Mouse (Mus musculus) heart, embryonic 15.5 days (tissue): ENCODE data around the gene Ppp4r4. TPM values are rescaled to one million over a fixed set of nuclear protein-coding genes. Genes with fewer than 3 reads are reported as not detected.
"Not testable (repeated sequence)": the region's sequence is repeated elsewhere in the genome, so short reads cannot be mapped to it uniquely, and the experiment has no call there.

Source experiments
- ATAC-seq: fragments of 200-750 bp; cut with Nextera tagmentation; replicated peaks from 2 replicates; pipeline ENCODE4 v1.8.0; 2017; ENCODE audit warnings: low read depth, moderate TSS enrichment; ENCODE audit not compliant: insufficient number of reproducible peaks, insufficient read depth, low FRiP score
- H3K27ac ChIP-seq: fragments of 300-500 bp; sonication (generic); 2 replicates; pipeline ENCODE4 v1.5.1; 2015; ENCODE audit warnings: mild to moderate bottlenecking, inconsistent platforms
- H3K27me3 ChIP-seq: fragments of 300-500 bp; sonication (generic); 2 replicates; pipeline ENCODE4 v1.6.1; 2015; ENCODE audit warnings: inconsistent platforms
- H3K36me3 ChIP-seq: fragments of 300-500 bp; sonication (generic); 2 replicates; pipeline ENCODE4 v1.6.1; 2015; ENCODE audit warnings: mild to moderate bottlenecking, inconsistent platforms
- H3K4me1 ChIP-seq: fragments of 300-500 bp; sonication (generic); replicated peaks from 2 replicates; pipeline ENCODE4 v1.6.1; 2015; ENCODE audit warnings: inconsistent platforms
- H3K4me2 ChIP-seq: fragments of 300-500 bp; sonication (generic); 2 replicates; pipeline ENCODE4 v1.6.1; 2015; ENCODE audit warnings: inconsistent platforms, mild to moderate bottlenecking, moderate library complexity
- H3K4me3 ChIP-seq: fragments of 300-500 bp; sonication (generic); 2 replicates; pipeline ENCODE4 v1.5.1; 2015; ENCODE audit warnings: mild to moderate bottlenecking, inconsistent platforms
- H3K9ac ChIP-seq: fragments of 300-500 bp; sonication (generic); 2 replicates; pipeline ENCODE4 v1.6.1; 2015; ENCODE audit warnings: mild to moderate bottlenecking, inconsistent platforms
- H3K9me3 ChIP-seq: fragments of 300-500 bp; sonication (generic); replicated peaks from 2 replicates; pipeline ENCODE4 v1.6.1; 2016; ENCODE audit warnings: inconsistent platforms
- WGBS: fragments of 180-500 bp; shearing (Covaris S2); methylation state at CpG from one replicate; pipeline ENCODE4 v1.1.7; 2015; ENCODE audit warnings: mixed read lengths; 5-methylcytosine and 5-hydroxymethylcytosine counted together
- polyA plus RNA-seq: library from polyadenylated mRNA; unstranded; fragments of >200 nt; fragmentation: Nextera tagmentation; extraction: Ambion mirVana; gene quantifications from 2 replicates; pipeline ENCODE4 v1.2.1, GENCODE M21; 2015

Ppp4r4 gene
- polyA plus RNA-seq = 0.23 and 0.32 TPM in 2 replicates

DNA sequence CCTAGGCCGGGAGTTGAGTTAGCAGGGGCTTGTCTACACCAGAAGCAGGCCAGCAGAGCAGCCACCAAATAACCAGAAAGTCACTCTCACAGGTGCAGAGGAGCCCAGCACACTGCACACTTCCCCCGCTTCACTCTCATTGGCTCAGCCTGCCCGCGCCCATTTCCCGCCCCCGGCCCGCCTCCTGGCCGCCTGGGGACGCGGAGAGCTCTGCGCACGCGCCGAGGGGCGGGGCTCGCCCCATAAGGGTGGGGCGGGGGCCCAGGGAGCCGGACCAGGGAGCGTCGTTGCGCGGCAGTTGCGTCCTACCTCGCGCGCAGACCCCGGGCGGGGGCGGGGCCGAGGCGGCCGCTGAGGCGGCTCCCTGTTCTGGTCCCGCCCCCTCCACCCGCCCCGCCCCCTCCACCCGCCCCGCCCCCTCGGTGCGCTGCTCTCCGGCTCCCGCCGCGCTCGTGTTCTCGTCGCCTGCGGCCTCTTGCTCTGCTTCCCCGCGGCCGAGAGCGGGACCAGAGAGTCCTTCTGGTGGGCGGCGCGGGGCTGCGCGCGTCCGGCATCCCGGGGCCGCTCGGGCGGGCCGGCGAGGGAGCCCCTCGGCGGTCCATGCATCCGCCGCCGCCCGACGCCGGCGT is at the start of gene Ppp4r4:
Gene Ppp4r4 (plus strand): TSS at position 264 of the 629 bp plus-strand sequence.
- Histone ChIP-seq H3K27ac (no peak within 1 kb of the TSS), H3K9ac (peak within 1 kb of the TSS; percentile 71), H3K4me3 (peak within 1 kb of the TSS; percentile 81), H3K4me1 (peaks cover 11% of the 10 kb centered on the region), H3K4me2 (peak within 1 kb of the TSS; percentile 100), H3K27me3 (peaks cover 24% of the 10 kb centered on the region), H3K9me3 (no peaks in the 10 kb centered on the region), H3K36me3 (no peaks in the 10 kb centered on the region)
- peak; percentile 97 for ATAC-seq
- WGBS = under 1% methylated on average over 33 of the region's 74 CpGs

DNA sequence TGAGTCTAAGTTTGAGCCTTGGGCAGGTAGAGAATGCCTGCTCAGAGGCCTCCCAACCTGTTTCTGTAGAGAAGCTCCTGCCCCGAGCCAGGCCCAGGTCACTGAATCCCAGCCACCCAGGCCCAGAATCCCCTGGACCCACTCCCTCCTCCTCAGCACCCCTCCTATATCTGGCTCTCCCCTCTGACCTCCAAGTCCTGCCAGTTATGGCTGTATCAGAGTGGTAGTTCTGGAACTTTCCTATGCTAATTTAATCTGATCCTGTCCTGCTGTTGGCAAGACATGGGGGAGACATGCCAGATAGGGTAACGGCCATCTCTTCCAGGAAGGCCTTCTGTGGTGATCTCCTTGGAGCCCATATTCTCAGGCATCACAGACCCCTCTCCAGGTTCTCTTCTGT is 49.3 kb upstream of the Ppp4r4 start:
- no peak overlapping the region for H3K9ac ChIP-seq
- WGBS = 72% methylated on average over 2 of the region's 2 CpGs
- no peak overlapping the region for H3K27ac ChIP-seq
- H3K27me3 ChIP-seq = no peaks in the 10 kb centered on the region
- no peaks in the 10 kb centered on the region for H3K4me1 ChIP-seq
- H3K9me3 ChIP-seq = no peaks in the 10 kb centered on the region
- no peak overlapping the region for H3K4me2 ChIP-seq
- H3K36me3 ChIP-seq = no peaks in the 10 kb centered on the region
- ATAC-seq = no peak
- H3K4me3 ChIP-seq = no peak overlapping the region

DNA sequence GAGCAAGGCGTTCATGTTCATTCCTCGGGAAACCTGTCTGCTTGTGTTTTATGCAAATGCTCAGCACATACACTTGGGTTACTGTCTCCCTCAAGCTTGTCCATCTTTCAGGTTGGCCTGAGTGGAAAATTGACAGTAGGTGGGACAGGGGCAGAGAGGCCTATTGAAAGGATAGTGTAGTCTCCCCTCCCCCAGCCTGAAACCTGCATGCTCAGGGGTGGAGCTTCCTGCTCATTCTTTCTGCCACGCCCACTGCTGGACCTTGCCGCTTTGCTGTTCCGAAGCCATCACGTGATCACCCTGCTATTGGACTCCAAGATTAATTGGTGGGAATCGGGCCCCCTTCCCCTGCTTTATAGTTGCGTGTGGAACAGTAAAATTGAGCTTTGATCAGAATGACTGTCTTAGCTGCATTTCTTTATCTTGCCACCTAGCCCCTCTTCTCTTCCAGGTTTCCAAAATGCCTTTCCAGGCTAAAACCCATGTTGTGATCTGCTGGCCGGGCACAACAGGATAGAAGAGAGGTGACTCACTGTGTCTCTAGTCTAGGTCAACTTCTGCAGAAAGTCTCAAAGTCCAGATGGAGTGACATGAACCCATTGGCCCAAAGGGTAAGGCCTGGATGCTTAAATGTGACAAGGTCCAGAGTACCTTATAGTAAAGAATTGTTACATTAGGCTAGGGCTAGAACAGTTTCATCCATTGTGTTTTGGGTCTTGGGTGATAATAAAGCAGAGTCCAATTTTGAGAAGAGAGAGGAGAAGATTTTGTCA is 47.7 kb upstream of the Ppp4r4 start:
- not testable (repeated sequence) for H3K27ac ChIP-seq, H3K9me3 ChIP-seq, H3K27me3 ChIP-seq, H3K4me3 ChIP-seq, H3K36me3 ChIP-seq, H3K4me1 ChIP-seq, ATAC-seq, H3K9ac ChIP-seq, H3K4me2 ChIP-seq
- WGBS = 58% methylated on average over 9 of the region's 9 CpGs

DNA sequence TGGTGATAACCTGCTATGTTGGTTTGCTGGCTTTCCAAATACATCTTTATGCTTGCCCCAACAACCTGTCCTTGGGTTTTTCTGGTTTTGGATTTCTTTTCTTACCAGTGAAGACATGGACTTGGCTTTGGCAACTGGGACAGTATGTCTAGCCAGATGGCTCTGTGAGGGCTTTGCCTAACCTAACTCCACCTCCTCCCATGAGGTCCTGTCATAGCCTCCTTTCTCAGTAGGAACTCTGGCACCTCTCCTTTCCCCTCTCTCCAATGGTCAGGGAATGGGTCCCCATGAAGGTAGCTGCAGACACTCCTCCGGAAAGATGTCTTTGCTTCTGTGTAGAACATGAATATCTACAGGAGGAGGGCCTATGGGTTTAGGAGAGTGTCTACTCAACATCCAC is 45.4 kb upstream of the Ppp4r4 start:
- Histone ChIP-seq H3K9me3 (no peaks in the 10 kb centered on the region), H3K27me3 (no peaks in the 10 kb centered on the region), H3K4me1 (no peaks in the 10 kb centered on the region), H3K36me3 (no peaks in the 10 kb centered on the region), H3K9ac (no peak overlapping the region), H3K4me2 (no peak overlapping the region), H3K4me3 (no peak overlapping the region), H3K27ac (no peak overlapping the region)
- 71% methylated on average over 1 of the region's 1 CpGs for WGBS
- ATAC-seq = no peak

DNA sequence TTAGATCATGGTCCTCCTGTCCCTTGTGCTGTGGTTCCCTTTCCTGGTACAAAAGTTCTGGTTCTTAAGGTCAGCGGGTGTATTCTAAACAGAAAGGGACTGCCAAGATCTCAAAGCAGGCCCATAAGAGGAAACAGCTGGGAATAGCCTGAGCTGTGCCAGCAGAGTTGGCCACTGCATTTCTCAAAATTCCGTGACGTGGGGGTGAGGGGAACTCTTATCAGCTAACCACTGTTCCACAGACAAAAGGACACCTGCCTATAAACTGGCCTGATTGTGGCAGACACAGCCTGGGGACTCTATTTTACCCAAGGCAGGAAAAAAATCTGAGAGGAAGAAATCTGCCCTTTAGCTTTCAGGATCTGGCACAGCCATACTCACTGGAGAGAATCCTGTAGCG is 44.8 kb upstream of the Ppp4r4 start:
- no peak overlapping the region for H3K9ac ChIP-seq
- H3K9me3 ChIP-seq = no peaks in the 10 kb centered on the region
- H3K4me2 ChIP-seq = no peak overlapping the region
- ATAC-seq = 0 out of 2 replicates have a peak, but pooled peaks have one; percentile 26
- WGBS = 32% methylated on average over 4 of the region's 4 CpGs
- H3K36me3 ChIP-seq = no peaks in the 10 kb centered on the region
- no peaks in the 10 kb centered on the region for H3K27me3 ChIP-seq
- no peaks in the 10 kb centered on the region for H3K4me1 ChIP-seq
- H3K4me3 ChIP-seq = no peak overlapping the region
- H3K27ac ChIP-seq = no peak overlapping the region

DNA sequence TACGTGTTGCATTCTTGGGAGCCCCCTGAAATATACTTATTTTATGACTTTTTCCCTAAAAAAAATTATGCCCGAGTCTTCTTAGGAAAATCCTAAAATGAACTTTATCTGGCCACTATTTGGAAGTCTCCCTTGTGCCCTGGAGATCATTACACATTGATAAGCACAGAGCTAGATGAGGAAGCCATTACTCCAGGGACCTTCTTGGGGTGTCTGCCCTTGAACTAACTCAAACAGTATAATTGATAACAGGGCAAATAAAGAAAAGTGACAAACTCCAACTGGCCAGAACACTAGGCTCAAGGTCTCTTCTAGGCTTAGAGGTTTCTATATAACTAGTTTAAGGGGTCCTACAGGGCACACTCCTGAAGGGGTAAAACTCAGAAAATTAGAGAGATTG is 44.3 kb upstream of the Ppp4r4 start:
- Histone ChIP-seq H3K36me3 (no peaks in the 10 kb centered on the region), H3K27ac (no peak overlapping the region), H3K4me1 (no peaks in the 10 kb centered on the region), H3K4me3 (no peak overlapping the region), H3K27me3 (no peaks in the 10 kb centered on the region), H3K9me3 (no peaks in the 10 kb centered on the region), H3K9ac (no peak overlapping the region), H3K4me2 (no peak overlapping the region)
- no peak for ATAC-seq
- 60% methylated on average over 2 of the region's 2 CpGs for WGBS

DNA sequence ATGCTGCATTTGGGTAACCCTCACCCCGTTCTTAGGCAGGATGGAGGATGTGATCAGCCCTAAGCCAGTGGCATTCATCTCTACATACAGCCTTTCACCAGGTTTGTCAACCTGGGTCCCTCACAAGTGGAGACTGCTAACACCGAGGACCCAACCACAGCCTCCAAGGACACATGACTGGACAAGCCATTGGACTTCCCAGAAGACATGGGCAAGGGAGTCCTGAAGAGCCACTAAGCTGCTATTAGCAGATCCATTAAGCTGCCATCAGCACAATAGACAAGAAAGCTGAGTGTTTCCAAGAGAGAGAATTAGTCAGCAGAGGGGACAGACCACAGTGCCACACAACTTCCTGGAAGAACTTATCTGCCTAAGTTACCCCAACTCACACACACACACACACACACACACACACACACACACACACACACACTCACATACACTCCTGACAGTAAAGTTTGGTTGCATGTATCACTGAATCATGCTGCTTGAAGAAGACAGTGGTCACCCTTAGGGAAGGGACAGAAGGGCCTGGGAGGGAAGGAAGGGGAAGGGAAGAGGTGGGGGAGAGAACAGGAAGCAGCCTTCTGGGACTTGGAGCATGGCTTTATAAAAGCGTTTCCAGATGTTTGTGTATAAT is 40.9 kb upstream of the Ppp4r4 start:
- WGBS = 64% methylated on average over 3 of the region's 3 CpGs
- ATAC-seq = no peak
- Histone ChIP-seq H3K9me3 (no peaks in the 10 kb centered on the region), H3K27ac (no peak overlapping the region), H3K27me3 (no peaks in the 10 kb centered on the region), H3K9ac (no peak overlapping the region), H3K36me3 (no peaks in the 10 kb centered on the region), H3K4me3 (no peak overlapping the region), H3K4me2 (no peak overlapping the region), H3K4me1 (no peaks in the 10 kb centered on the region)

DNA sequence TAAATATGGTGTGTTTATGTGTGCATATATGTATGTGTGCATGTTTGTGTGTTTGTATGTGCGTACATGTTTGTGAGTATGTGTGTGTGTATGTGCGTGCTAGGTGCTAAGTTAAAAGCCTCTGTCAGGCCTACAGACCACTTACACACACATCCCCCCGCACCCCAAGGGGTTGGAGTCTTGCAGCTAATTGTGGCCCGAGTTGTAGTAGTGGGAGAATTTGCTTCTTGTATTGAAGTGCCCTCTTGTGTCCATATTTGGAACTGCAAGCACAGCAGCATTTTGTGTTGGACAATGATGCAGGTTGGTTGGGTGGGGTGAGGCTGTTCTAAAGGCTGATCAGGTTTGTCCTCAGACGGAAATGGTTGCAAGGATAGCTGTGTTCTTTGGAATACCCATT is 39.3 kb upstream of the Ppp4r4 start:
- peaks cover 4% of the 10 kb centered on the region; the same call in 1 of the 2 replicates for H3K27me3 ChIP-seq
- no peak overlapping the region for H3K4me3 ChIP-seq
- H3K9ac ChIP-seq = no peak overlapping the region
- ATAC-seq = no peak
- no peaks in the 10 kb centered on the region for H3K4me1 ChIP-seq
- no peak overlapping the region for H3K27ac ChIP-seq
- H3K4me2 ChIP-seq = no peak overlapping the region
- 29% methylated on average over 5 of the region's 5 CpGs for WGBS
- no peaks in the 10 kb centered on the region for H3K36me3 ChIP-seq
- no peaks in the 10 kb centered on the region for H3K9me3 ChIP-seq

DNA sequence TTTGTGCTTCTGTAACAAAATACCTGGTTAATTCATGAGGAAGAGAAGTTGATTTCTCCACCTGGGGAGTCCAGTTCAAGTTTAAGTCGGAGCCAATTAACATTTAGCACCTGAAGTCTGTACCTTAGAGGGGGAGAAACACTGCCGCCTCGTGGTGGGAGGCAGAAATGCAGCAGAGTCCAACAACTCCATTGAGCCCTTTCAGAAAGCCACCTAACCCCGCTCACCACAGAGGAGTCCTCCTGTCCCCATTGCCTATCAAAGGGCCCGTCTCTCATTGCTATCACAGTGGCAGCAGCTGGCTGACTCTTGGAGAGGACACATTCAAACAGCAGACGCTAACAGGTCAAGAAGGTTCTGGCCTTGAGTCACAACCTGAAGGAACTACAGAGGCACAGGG is 37.6 kb upstream of the Ppp4r4 start:
- peaks cover 4% of the 10 kb centered on the region; the same call in 1 of the 2 replicates for H3K27me3 ChIP-seq
- no peak overlapping the region for H3K9ac ChIP-seq
- H3K4me3 ChIP-seq = no peak overlapping the region
- no peaks in the 10 kb centered on the region for H3K4me1 ChIP-seq
- no peak overlapping the region for H3K27ac ChIP-seq
- H3K36me3 ChIP-seq = no peaks in the 10 kb centered on the region
- no peaks in the 10 kb centered on the region for H3K9me3 ChIP-seq
- no peak for ATAC-seq
- no peak overlapping the region for H3K4me2 ChIP-seq
- WGBS = 19% methylated on average over 6 of the region's 6 CpGs

DNA sequence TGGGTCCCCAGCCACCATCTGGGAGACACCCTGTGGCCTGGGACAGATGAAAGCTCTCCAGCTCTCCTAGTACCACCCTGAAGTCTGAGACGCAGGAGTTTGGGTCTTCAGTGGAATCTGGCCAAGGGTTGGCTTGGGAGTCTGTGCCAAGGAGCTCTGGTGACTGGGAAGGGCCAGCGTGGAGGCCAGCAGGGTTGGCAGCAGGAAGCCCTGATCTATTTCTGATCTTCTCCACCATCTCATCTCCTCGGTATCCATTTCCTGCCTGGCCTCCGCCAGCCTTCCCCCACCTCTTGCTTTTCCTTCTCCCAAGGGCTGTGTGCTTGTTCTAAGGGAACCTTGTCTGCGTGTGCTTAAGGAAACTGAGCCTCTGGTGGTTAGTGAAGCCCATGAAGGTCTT is 33.3 kb upstream of the Ppp4r4 start:
- no peaks in the 10 kb centered on the region for H3K4me1 ChIP-seq
- H3K9me3 ChIP-seq = no peaks in the 10 kb centered on the region
- WGBS = 62% methylated on average over 5 of the region's 5 CpGs
- no peaks in the 10 kb centered on the region for H3K36me3 ChIP-seq
- no peak overlapping the region for H3K4me3 ChIP-seq
- no peak for ATAC-seq
- peaks cover 4% of the 10 kb centered on the region; the same call in 1 of the 2 replicates for H3K27me3 ChIP-seq
- no peak overlapping the region for H3K9ac ChIP-seq
- no peak overlapping the region for H3K27ac ChIP-seq
- no peak overlapping the region for H3K4me2 ChIP-seq

DNA sequence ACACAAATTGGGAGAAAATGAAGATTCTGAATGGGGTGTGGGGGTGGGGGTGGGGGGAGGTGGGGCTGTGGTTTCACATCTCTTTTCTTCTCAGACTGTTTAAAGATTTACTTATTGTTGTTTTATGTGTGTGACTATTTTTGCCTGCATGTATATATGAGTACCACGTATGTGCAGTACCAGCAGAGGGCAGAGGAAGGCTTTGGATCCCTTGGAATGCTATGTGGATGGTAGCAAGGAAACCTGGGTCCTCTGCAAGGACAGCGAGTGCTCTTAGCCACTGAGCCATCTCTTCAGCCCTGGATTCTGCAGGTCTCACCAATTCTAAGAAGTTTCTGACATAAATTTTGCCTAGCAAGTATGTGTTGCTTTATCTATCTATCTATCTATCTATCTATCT is 32.8 kb upstream of the Ppp4r4 start:
- ATAC-seq = no peak
- Histone ChIP-seq H3K9me3 (no peaks in the 10 kb centered on the region), H3K4me3 (no peak overlapping the region), H3K27me3 (peaks cover 4% of the 10 kb centered on the region; the same call in 1 of the 2 replicates), H3K4me2 (no peak overlapping the region), H3K36me3 (no peaks in the 10 kb centered on the region), H3K9ac (no peak overlapping the region), H3K4me1 (no peaks in the 10 kb centered on the region), H3K27ac (no peak overlapping the region)
- 86% methylated on average over 2 of the region's 2 CpGs for WGBS
